Mouse (Mus musculus): ENCODE data around the gene Ryr3.
A peak's percentile ranks its signal among the peaks of the same experiment; 100 is the strongest.

GRCm38 (mm10) chr2:112612628-112613027, 604.3 kb downstream of the Ryr3 start:
- TF ChIP-seq CTCF (IDR thresholded peaks at IDR 0.05; ENCODE audit: low read depth) = peak; percentile 61
- no peak for TF ChIP-seq EP300 (optimal IDR thresholded peaks at IDR 0.05)
